Mouse (Mus musculus) CD8-positive naive resting alpha-beta T cell, adult 2 months (primary cell): ENCODE measurements at regions not wholly inside any gene's neighbourhood (a gene's known extent, or its start where the extent isn't known, plus 50 kb on each side); places are given as distances from the start of the nearest gene placed in this dataset.

Experiments used
- DNase-seq, 2 experiments: peaks; one replicate each; pipeline ENCODE4 v3.0.0; 2022; ENCODE audit warnings: low read depth in 2 of 2, low spot score in 2 of 2

DNA sequence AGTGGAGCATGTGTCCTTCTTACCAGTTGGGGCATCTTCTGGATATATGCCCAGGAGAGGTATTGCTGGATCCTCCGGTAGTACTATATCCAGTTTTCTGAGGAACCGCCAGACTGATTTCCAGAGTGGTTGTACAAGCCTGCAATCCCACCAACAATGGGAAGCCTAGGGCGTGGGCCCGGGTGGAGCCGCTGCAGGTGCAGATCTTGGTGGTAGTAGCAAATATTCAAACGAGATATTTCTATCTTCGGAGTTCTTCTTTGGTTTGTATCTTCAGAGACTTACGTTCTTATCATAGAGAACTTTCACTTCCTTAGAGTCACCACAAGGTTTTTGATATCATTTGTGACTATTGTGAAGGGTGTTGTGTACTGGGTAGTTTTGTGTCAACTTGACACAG is 60.2 kb upstream of the Btbd35f28 start:
- peak; percentile 23 to 36 for DNase-seq
